Mouse (Mus musculus): Measurements from ENCODE around the gene Exoc7. TPM values are rescaled to one million over a fixed set of nuclear protein-coding genes. Genes with fewer than 3 reads are reported as not detected.

Exoc7 gene
- polyA plus RNA-seq, 1 experiment from 2014 or later: 56.5 TPM

DNA sequence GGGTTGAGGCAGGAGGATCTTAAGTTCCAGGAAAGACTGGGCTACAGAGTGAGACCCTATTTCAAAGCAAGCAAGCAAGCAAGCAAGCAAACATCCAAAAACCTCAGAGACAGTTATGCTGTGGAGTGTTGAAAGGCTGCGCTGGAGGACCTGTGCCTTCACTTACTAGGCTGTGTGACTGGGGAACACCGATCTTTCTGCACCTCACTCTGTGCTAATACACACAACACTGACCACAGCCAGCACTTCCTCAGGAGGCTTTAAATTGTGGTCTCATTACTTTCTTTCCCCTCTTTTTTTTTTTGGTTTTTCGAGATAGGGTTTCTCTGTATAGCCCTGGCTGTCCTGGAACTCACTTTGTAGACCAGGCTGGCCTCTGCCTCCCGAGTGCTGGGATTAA is 41.2 kb downstream of the Exoc7 start:
- no peak overlapping the region for H3K27ac ChIP-seq
- H3K9ac ChIP-seq (ENCODE audit: low read depth, low read length): no peak overlapping the region
- peaks cover 80% of the 10 kb centered on the region for H3K36me3 ChIP-seq (ENCODE audit: insufficient read depth, low read length)
- H3K4me1 ChIP-seq (replicated peaks; ENCODE audit: insufficient read depth, low read length): no peaks in the 10 kb centered on the region
- H3K4me3 ChIP-seq (replicated peaks; ENCODE audit: low read depth, low read length): no peak overlapping the region
- H3K9me3 ChIP-seq (replicated peaks; ENCODE audit: low read length): no peaks in the 10 kb centered on the region
- TF ChIP-seq CTCF (IDR thresholded peaks at IDR 0.05; ENCODE audit: low read depth): no peak
- no peak for ATAC-seq (replicated peaks; ENCODE audit: low FRiP score, low read depth)
- DNase-seq (ENCODE audit: low spot score): no peak
- H3K4me2 ChIP-seq (ENCODE audit: low read length): no peak overlapping the region
- H3K27me3 ChIP-seq (ENCODE audit: insufficient read depth, low read length): no peaks in the 10 kb centered on the region
- WGBS: 92% methylated on average over 4 of the region's 4 CpGs

DNA sequence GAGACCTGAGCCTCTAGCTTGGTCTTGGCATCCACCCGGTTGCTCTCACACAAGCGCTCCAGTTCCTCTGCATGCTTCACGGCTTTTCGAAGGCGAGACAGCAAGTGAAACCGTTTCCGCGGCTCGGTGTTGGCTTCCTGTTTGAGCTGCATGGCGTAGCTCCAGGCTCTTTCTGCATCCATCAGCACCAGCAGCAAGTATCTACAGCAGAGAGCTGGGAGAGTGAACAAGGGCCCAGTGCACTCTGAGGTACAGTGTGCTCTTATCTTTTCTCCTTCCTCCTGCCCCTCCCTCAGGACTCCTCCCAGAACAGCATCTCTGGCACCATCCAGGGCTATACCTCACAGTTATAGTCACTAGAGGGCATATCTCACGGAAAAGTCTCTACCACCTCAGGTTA is 41.7 kb downstream of the Exoc7 start:
- no peak for TF ChIP-seq CTCF (IDR thresholded peaks at IDR 0.05; ENCODE audit: low read depth)
- Histone ChIP-seq H3K4me1 (replicated peaks; ENCODE audit: insufficient read depth, low read length) (no peaks in the 10 kb centered on the region), H3K36me3 (ENCODE audit: insufficient read depth, low read length) (peaks cover 84% of the 10 kb centered on the region), H3K4me3 (replicated peaks; ENCODE audit: low read depth, low read length) (no peak overlapping the region), H3K9me3 (replicated peaks; ENCODE audit: low read length) (no peaks in the 10 kb centered on the region), H3K4me2 (ENCODE audit: low read length) (no peak overlapping the region), H3K9ac (ENCODE audit: low read depth, low read length) (no peak overlapping the region), H3K27me3 (ENCODE audit: insufficient read depth, low read length) (no peaks in the 10 kb centered on the region), H3K27ac (no peak overlapping the region)
- ATAC-seq (replicated peaks; ENCODE audit: low FRiP score, low read depth) (no peak), DNase-seq (ENCODE audit: low spot score) (no peak)
- 85% methylated on average over 11 of the region's 11 CpGs for WGBS

DNA sequence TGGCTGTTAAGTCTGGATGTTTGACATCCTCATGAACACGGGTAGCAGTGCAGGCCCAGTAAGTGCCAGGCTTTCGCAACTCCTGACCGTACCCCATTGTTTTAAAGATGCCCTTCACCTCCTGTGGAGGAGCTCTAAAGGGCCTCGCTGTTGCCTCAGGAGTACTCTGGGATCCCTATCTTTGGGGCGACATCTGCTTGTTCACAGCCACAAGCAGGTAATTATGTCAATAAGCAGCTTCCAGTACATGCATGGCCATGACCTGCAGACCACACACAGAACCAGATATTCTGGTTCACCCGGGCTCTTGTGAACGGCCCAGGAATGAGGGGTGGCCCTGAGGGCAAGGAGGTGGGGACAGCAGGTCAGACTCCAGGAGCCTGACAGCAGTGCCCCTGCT is 46.8 kb downstream of the Exoc7 start:
- 68% methylated on average over 7 of the region's 7 CpGs for WGBS
- Histone ChIP-seq H3K4me3 (replicated peaks; ENCODE audit: low read depth, low read length) (no peak overlapping the region), H3K4me2 (ENCODE audit: low read length) (no peak overlapping the region), H3K9me3 (replicated peaks; ENCODE audit: low read length) (no peaks in the 10 kb centered on the region), H3K27ac (0 out of 2 replicates have a peak overlapping the region, but pooled peaks have one; percentile 43), H3K36me3 (ENCODE audit: insufficient read depth, low read length) (peaks cover 69% of the 10 kb centered on the region), H3K27me3 (ENCODE audit: insufficient read depth, low read length) (no peaks in the 10 kb centered on the region), H3K4me1 (replicated peaks; ENCODE audit: insufficient read depth, low read length) (peaks cover 2% of the 10 kb centered on the region; the same call in 1 of the 2 replicates), H3K9ac (ENCODE audit: low read depth, low read length) (no peak overlapping the region)
- TF ChIP-seq CTCF (IDR thresholded peaks at IDR 0.05; ENCODE audit: low read depth): no peak
- peak; percentile 63 for ATAC-seq (replicated peaks; ENCODE audit: low FRiP score, low read depth)
- no peak for DNase-seq (ENCODE audit: low spot score)

DNA sequence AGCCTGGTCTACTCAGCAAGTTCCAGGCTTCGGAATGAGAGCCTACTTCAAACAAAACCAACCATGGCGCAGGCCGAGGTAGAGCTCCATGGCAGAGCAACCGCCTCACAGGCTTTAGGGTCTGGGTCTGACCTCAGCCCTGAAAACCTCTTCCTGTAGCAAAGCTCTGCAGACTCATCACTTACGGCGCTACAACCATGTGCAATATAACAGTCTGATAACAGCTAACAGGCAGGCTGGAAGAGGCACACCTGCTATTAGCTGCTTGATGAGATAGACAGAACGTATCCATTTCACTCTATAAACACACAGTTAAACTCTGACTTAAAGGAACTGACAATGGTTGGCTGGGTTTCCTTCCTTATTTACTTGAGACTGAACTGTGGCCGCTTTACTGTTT is 47.6 kb downstream of the Exoc7 start:
- H3K9ac ChIP-seq (ENCODE audit: low read depth, low read length): no peak overlapping the region
- 62% methylated on average over 8 of the region's 8 CpGs for WGBS
- 0 out of 2 replicates have a peak overlapping the region, but pooled peaks have one; percentile 43 for H3K27ac ChIP-seq
- H3K9me3 ChIP-seq (replicated peaks; ENCODE audit: low read length): no peaks in the 10 kb centered on the region
- no peak overlapping the region for H3K4me2 ChIP-seq (ENCODE audit: low read length)
- peaks cover 6% of the 10 kb centered on the region; the same call in 1 of the 2 replicates for H3K4me1 ChIP-seq (replicated peaks; ENCODE audit: insufficient read depth, low read length)
- peak; percentile 66 for DNase-seq (ENCODE audit: low spot score)
- no peaks in the 10 kb centered on the region for H3K27me3 ChIP-seq (ENCODE audit: insufficient read depth, low read length)
- ATAC-seq (replicated peaks; ENCODE audit: low FRiP score, low read depth): no peak
- TF ChIP-seq CTCF (IDR thresholded peaks at IDR 0.05; ENCODE audit: low read depth): no peak
- peaks cover 70% of the 10 kb centered on the region for H3K36me3 ChIP-seq (ENCODE audit: insufficient read depth, low read length)
- no peak overlapping the region for H3K4me3 ChIP-seq (replicated peaks; ENCODE audit: low read depth, low read length)

GRCm38 (mm10) chr11:116255982-116256675 is 50.9 kb downstream of the Exoc7 start:
- no peak for TF ChIP-seq CTCF (IDR thresholded peaks at IDR 0.05; ENCODE audit: low read depth)
- H3K9me3 ChIP-seq (replicated peaks; ENCODE audit: low read length): no peaks in the 10 kb centered on the region
- ATAC-seq (replicated peaks; ENCODE audit: low FRiP score, low read depth) (no peak), DNase-seq (ENCODE audit: low spot score) (no peak)
- peak overlapping the region; percentile 2; the same call in 1 of the 2 replicates for H3K27ac ChIP-seq
- H3K27me3 ChIP-seq (ENCODE audit: insufficient read depth, low read length): no peaks in the 10 kb centered on the region
- WGBS: 58% methylated on average over 9 of the region's 9 CpGs
- peaks cover 6% of the 10 kb centered on the region; the same call in 1 of the 2 replicates for H3K4me1 ChIP-seq (replicated peaks; ENCODE audit: insufficient read depth, low read length)
- H3K4me3 ChIP-seq (replicated peaks; ENCODE audit: low read depth, low read length): no peak overlapping the region
- H3K9ac ChIP-seq (ENCODE audit: low read depth, low read length): no peak overlapping the region
- no peak overlapping the region for H3K4me2 ChIP-seq (ENCODE audit: low read length)
- H3K36me3 ChIP-seq (ENCODE audit: insufficient read depth, low read length): peaks cover 68% of the 10 kb centered on the region

DNA sequence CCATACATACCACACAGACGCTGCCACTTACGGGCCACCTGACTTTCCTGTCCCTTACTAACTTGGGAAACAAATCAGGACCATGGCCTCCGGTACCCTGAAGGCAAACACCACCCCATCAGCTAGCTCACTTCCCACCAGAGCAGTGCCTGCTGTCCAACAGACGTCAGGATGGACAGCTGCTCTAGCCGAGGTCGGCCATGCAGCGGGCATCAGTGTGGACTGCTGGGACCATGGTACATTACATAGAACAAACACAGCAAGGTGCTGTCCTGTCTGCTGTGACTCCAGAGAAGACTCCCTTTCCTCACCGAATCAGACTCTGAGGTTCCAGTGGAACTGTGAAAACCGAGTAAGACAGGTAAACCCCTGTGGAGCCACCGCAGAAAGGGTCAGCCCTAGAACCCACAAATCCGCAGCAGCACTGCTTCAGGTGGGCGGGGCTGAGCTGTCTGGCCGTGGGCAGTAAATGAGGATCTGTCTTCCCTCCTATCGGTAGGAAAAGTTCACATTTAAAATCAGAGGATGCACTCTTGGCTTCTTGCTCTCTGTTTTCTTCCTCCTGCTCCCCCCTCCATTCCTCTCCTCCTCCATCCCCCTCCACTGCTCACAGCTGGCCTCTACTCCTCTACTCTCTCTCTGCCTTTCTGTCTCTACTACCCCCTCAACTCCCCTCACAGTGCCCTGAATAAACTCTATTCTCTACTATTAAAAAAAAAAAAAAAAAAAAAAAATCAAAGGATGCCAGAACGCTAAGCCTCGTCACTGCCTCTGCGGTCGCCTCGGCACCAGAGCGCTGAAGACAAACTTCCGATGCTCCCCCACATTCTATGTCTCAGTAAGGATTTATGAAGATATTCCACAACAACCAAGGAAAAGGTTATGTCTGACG is 51.7 kb downstream of the Exoc7 start:
- ATAC-seq (replicated peaks; ENCODE audit: low FRiP score, low read depth) (no peak), DNase-seq (ENCODE audit: low spot score) (peak; percentile 57)
- WGBS: 54% methylated on average over 22 of the region's 22 CpGs
- peaks cover 68% of the 10 kb centered on the region for H3K36me3 ChIP-seq (ENCODE audit: insufficient read depth, low read length)
- H3K4me1 ChIP-seq (replicated peaks; ENCODE audit: insufficient read depth, low read length): peaks cover 6% of the 10 kb centered on the region; the same call in 1 of the 2 replicates
- no peak overlapping the region for H3K9ac ChIP-seq (ENCODE audit: low read depth, low read length)
- H3K4me3 ChIP-seq (replicated peaks; ENCODE audit: low read depth, low read length): no peak overlapping the region
- peak overlapping the region; percentile 78 for H3K27ac ChIP-seq
- no peaks in the 10 kb centered on the region for H3K27me3 ChIP-seq (ENCODE audit: insufficient read depth, low read length)
- H3K9me3 ChIP-seq (replicated peaks; ENCODE audit: low read length): no peaks in the 10 kb centered on the region
- TF ChIP-seq CTCF (IDR thresholded peaks at IDR 0.05; ENCODE audit: low read depth): no peak
- H3K4me2 ChIP-seq (ENCODE audit: low read length): peak overlapping the region; percentile 6; the same call in 1 of the 2 replicates

Data from kidney, postnatal 0 days (tissue).